Mouse (Mus musculus) forebrain, embryonic 11.5 days (tissue): ENCODE measurements around the gene Fdxacb1. TPM values are rescaled to one million over a fixed set of nuclear protein-coding genes. Genes with fewer than 3 reads are reported as not detected.

ENCODE experiments used
- ATAC-seq: fragments of 200-750 bp; cut with Nextera tagmentation; replicated peaks from 2 replicates; pipeline ENCODE4 v1.8.0; 2017; ENCODE audit warnings: moderate TSS enrichment; ENCODE audit not compliant: low FRiP score
- DNase-seq: peaks from one replicate; pipeline ENCODE4 v3.0.0-alpha.2; 2017; ENCODE audit warnings: low spot score
- H3K27ac ChIP-seq: fragments of 300-500 bp; sonication (generic); 2 replicates; pipeline ENCODE4 v1.5.1; 2014; ENCODE audit warnings: low read depth, low read length
- H3K27me3 ChIP-seq: fragments of 300-500 bp; sonication (generic); 2 replicates; pipeline ENCODE4 v1.6.1; 2014; ENCODE audit warnings: mild to moderate bottlenecking, low read length, mixed read lengths; ENCODE audit not compliant: control insufficient read depth, insufficient read depth
- H3K36me3 ChIP-seq: fragments of 300-500 bp; sonication (generic); 2 replicates; pipeline ENCODE4 v1.6.1; 2014; ENCODE audit warnings: mild to moderate bottlenecking, low read length, moderate library complexity, mixed read lengths; ENCODE audit not compliant: control insufficient read depth, insufficient read depth
- H3K4me1 ChIP-seq: fragments of 300-500 bp; sonication (generic); replicated peaks from 2 replicates; pipeline ENCODE4 v1.6.1; 2014; ENCODE audit warnings: low read length, mixed read lengths; ENCODE audit not compliant: control insufficient read depth, insufficient read depth
- H3K4me2 ChIP-seq: fragments of 300-500 bp; sonication (generic); 2 replicates; pipeline ENCODE4 v1.6.1; 2014; ENCODE audit warnings: low read depth, mild to moderate bottlenecking, low read length, moderate library complexity, mixed read lengths; ENCODE audit not compliant: severe bottlenecking
- H3K4me3 ChIP-seq: fragments of 300-500 bp; sonication (generic); 2 replicates; pipeline ENCODE4 v1.5.1; 2014; ENCODE audit warnings: low read depth, low read length
- H3K9ac ChIP-seq: fragments of 300-500 bp; sonication (generic); 2 replicates; pipeline ENCODE4 v1.6.1; 2014; ENCODE audit warnings: low read length
- H3K9me3 ChIP-seq: fragments of 300-500 bp; sonication (generic); 2 replicates; pipeline ENCODE4 v1.6.1; 2016; ENCODE audit warnings: low read length, mixed read lengths; ENCODE audit not compliant: control insufficient read depth
- WGBS: fragments of 180-500 bp; shearing (Covaris S2); extraction: QIAGEN DNeasy Blood & Tissue Kit; methylation state at CpG from one replicate; pipeline ENCODE4 v1.1.7; 2014; 5-methylcytosine and 5-hydroxymethylcytosine counted together
- polyA plus RNA-seq: library from polyadenylated mRNA; unstranded; fragments of >200 nt; fragmentation: Nextera tagmentation; extraction: Ambion mirVana; gene quantifications from 2 replicates; pipeline ENCODE4 v1.2.1, GENCODE M21; 2014

Gene Fdxacb1
- polyA plus RNA-seq = 12.6 and 14.0 TPM in 2 replicates

- ATAC-seq (peak; percentile 96), DNase-seq (peak; percentile 99)
- Histone ChIP-seq H3K4me1 (peaks cover 2% of the 10 kb centered on the region; the same call in 1 of the 2 replicates), H3K4me2 (peak within 1 kb of the TSS; percentile 69), H3K27me3 (no peaks in the 10 kb centered on the region), H3K27ac (peak within 1 kb of the TSS; percentile 74), H3K9me3 (no peaks in the 10 kb centered on the region), H3K4me3 (peak within 1 kb of the TSS; percentile 56), H3K36me3 (no peaks in the 10 kb centered on the region), H3K9ac (peak within 1 kb of the TSS; percentile 71)
- 5% methylated on average over 59 of the region's 59 CpGs for WGBS
Measured at GRCm38 (mm10) chr9:50768107-50769002, at the start of gene Fdxacb1. Gene Fdxacb1 (plus strand): TSS chr9:50768236.

GRCm38 (mm10) chr9:50718878-50719277, 49.2 kb upstream of the Fdxacb1 start:
- Histone ChIP-seq H3K9me3 (no peaks in the 10 kb centered on the region), H3K9ac (no peak overlapping the region), H3K27ac (no peak overlapping the region), H3K36me3 (no peaks in the 10 kb centered on the region), H3K4me1 (0 out of 2 replicates have a peak, but pooled peaks cover 2% of the 10 kb centered on the region), H3K4me2 (no peak overlapping the region), H3K27me3 (no peaks in the 10 kb centered on the region), H3K4me3 (no peak overlapping the region)
- no peak for ATAC-seq
- no peak for DNase-seq
- WGBS = 87% methylated on average over 4 of the region's 4 CpGs

- H3K36me3 ChIP-seq = no peaks in the 10 kb centered on the region
- no peak overlapping the region for H3K4me2 ChIP-seq
- H3K27me3 ChIP-seq = no peaks in the 10 kb centered on the region
- H3K27ac ChIP-seq = no peak overlapping the region
- H3K9ac ChIP-seq = no peak overlapping the region
- peaks cover 8% of the 10 kb centered on the region for H3K4me1 ChIP-seq
- no peaks in the 10 kb centered on the region for H3K9me3 ChIP-seq
- WGBS = 48% methylated on average over 12 of the region's 12 CpGs
- ATAC-seq (no peak), DNase-seq (no peak)
- H3K4me3 ChIP-seq = no peak overlapping the region
Measured at GRCm38 (mm10) chr9:50721061-50721460, 47.0 kb upstream of the Fdxacb1 start.

GRCm38 (mm10) chr9:50722451-50722911, 45.6 kb upstream of the Fdxacb1 start:
- no peaks in the 10 kb centered on the region for H3K27me3 ChIP-seq
- no peaks in the 10 kb centered on the region for H3K9me3 ChIP-seq
- no peak for DNase-seq
- no peak overlapping the region for H3K4me2 ChIP-seq
- 62% methylated on average over 8 of the region's 8 CpGs for WGBS
- H3K36me3 ChIP-seq = no peaks in the 10 kb centered on the region
- no peak overlapping the region for H3K4me3 ChIP-seq
- ATAC-seq = no peak
- H3K27ac ChIP-seq = no peak overlapping the region
- no peak overlapping the region for H3K9ac ChIP-seq
- H3K4me1 ChIP-seq = peaks cover 16% of the 10 kb centered on the region

- H3K9ac ChIP-seq = no peak overlapping the region
- WGBS = 86% methylated on average over 7 of the region's 7 CpGs
- no peak overlapping the region for H3K4me2 ChIP-seq
Measured at GRCm38 (mm10) chr9:50723406-50723805, 44.6 kb upstream of the Fdxacb1 start.

GRCm38 (mm10) chr9:50724147-50724546, 43.9 kb upstream of the Fdxacb1 start:
- no peak for ATAC-seq
- Histone ChIP-seq H3K4me2 (no peak overlapping the region), H3K27ac (no peak overlapping the region), H3K36me3 (no peaks in the 10 kb centered on the region), H3K27me3 (no peaks in the 10 kb centered on the region), H3K4me1 (peaks cover 16% of the 10 kb centered on the region), H3K4me3 (no peak overlapping the region), H3K9me3 (no peaks in the 10 kb centered on the region), H3K9ac (no peak overlapping the region)
- DNase-seq = no peak
- WGBS = 87% methylated on average over 2 of the region's 2 CpGs

More at GRCm38 (mm10) chr9:50723406-50723805, 44.6 kb upstream of the Fdxacb1 start:
- Histone ChIP-seq H3K4me3 (no peak overlapping the region), H3K36me3 (no peaks in the 10 kb centered on the region), H3K4me1 (peaks cover 16% of the 10 kb centered on the region), H3K27ac (no peak overlapping the region), H3K9me3 (no peaks in the 10 kb centered on the region), H3K27me3 (no peaks in the 10 kb centered on the region)
- DNase-seq = no peak
- ATAC-seq = no peak

GRCm38 (mm10) chr9:50724661-50725330, 43.2 kb upstream of the Fdxacb1 start:
- DNase-seq (no peak), ATAC-seq (no peak)
- H3K36me3 ChIP-seq = no peaks in the 10 kb centered on the region
- no peaks in the 10 kb centered on the region for H3K27me3 ChIP-seq
- H3K27ac ChIP-seq = 0 out of 2 replicates have a peak overlapping the region, but pooled peaks have one; percentile 0
- no peak overlapping the region for H3K4me2 ChIP-seq
- no peak overlapping the region for H3K9ac ChIP-seq
- no peak overlapping the region for H3K4me3 ChIP-seq
- peaks cover 16% of the 10 kb centered on the region for H3K4me1 ChIP-seq
- 49% methylated on average over 3 of the region's 3 CpGs for WGBS
- no peaks in the 10 kb centered on the region for H3K9me3 ChIP-seq

GRCm38 (mm10) chr9:50725921-50726590, 42.0 kb upstream of the Fdxacb1 start:
- peak overlapping the region; percentile 0 for H3K27ac ChIP-seq
- no peaks in the 10 kb centered on the region for H3K27me3 ChIP-seq
- H3K4me2 ChIP-seq = peak overlapping the region; percentile 89; the same call in 1 of the 2 replicates
- H3K36me3 ChIP-seq = no peaks in the 10 kb centered on the region
- peak overlapping the region; percentile 20; the same call in 1 of the 2 replicates for H3K9ac ChIP-seq
- no peak for ATAC-seq
- peaks cover 16% of the 10 kb centered on the region for H3K4me1 ChIP-seq
- H3K4me3 ChIP-seq = peak overlapping the region; percentile 9; the same call in 1 of the 2 replicates
- WGBS = 28% methylated on average over 8 of the region's 8 CpGs
- no peaks in the 10 kb centered on the region for H3K9me3 ChIP-seq
- DNase-seq = no peak
